Comparison of ENCODE assay signal across 12 mouse cellular contexts in genomic region chr6:99206437-99206870, GRCm38 (mm10).
DNase-seq lines count a peak whose midpoint lies in the region; ATAC-seq and TF ChIP-seq lines count a peak whose summit lies in the region.
"Had no signal": no experiment of that assay in that cellular context is flagged by ENCODE, and none has a peak within 500 bp of the region (broad histone marks: within the 10 kb centered on the region; RNA-seq: fewer than 3 reads in every experiment).

No protein-coding gene starts in this region.

- H3K9me3 ChIP-seq in heart, postnatal 0 days (replicated peaks; ENCODE audit: control insufficient read depth, low read length) = no peaks in the 10 kb centered on the region
- H3K9me3 ChIP-seq in forebrain, embryonic 13.5 days (replicated peaks) = no peaks in the 10 kb centered on the region
- no peaks in the 10 kb centered on the region for H3K9me3 ChIP-seq in liver, postnatal 0 days (ENCODE audit: low read length)

- peak overlapping the region; percentile 46 for H3K4me3 ChIP-seq in heart, postnatal 0 days (ENCODE audit: low read depth, low read length)
- H3K4me3 ChIP-seq in forebrain, embryonic 13.5 days = no peak overlapping the region
- H3K4me3 ChIP-seq in liver, postnatal 0 days (ENCODE audit: low read depth, low read length) = no peak overlapping the region
- H3K4me3 ChIP-seq: erythroblast, embryonic 14.5 days had no signal

- no peak for TF ChIP-seq EP300 in heart, postnatal 0 days (IDR thresholded peaks at IDR 0.05; ENCODE audit: low read depth)
- no peak for TF ChIP-seq EP300 in liver, postnatal 0 days (IDR thresholded peaks at IDR 0.05; ENCODE audit: low read depth)

- no peak for DNase-seq in heart, postnatal 0 days (ENCODE audit: low spot score)
- no peak for DNase-seq in heart, adult 9 months (ENCODE audit: low spot score in 2 of 2)
- DNase-seq in liver, postnatal 0 days = no peak
- no peak for DNase-seq in urinary bladder, postnatal 4 days (ENCODE audit: low spot score in 2 of 2)
- no peak for DNase-seq in cerebellum, postnatal 36 days
- DNase-seq in adrenal gland, postnatal 10 days = no peak
- DNase-seq: kidney, adult 9 months; lung, postnatal 36 days; spleen, adult 18-20 months had no signal

- peaks cover 26% of the 10 kb centered on the region for H3K4me1 ChIP-seq in heart, postnatal 0 days (ENCODE audit: control insufficient read depth, insufficient read depth)
- H3K4me1 ChIP-seq in forebrain, embryonic 13.5 days = peaks cover 59% of the 10 kb centered on the region
- peaks cover 41% of the 10 kb centered on the region for H3K4me1 ChIP-seq in liver, postnatal 0 days (ENCODE audit: insufficient read depth)

- peak overlapping the region; percentile 60 for H3K9ac ChIP-seq in heart, postnatal 0 days (replicated peaks; ENCODE audit: low read depth, low read length)
- H3K9ac ChIP-seq in forebrain, embryonic 13.5 days = no peak overlapping the region
- peak overlapping the region; percentile 21; the same call in 1 of the 2 replicates for H3K9ac ChIP-seq in liver, postnatal 0 days (replicated peaks)

- TF ChIP-seq CTCF in heart, postnatal 0 days (IDR thresholded peaks at IDR 0.05; ENCODE audit: low read depth) = no peak
- no peak for TF ChIP-seq CTCF in liver, postnatal 0 days (IDR thresholded peaks at IDR 0.05; ENCODE audit: low read depth)

- WGBS in heart, postnatal 0 days = 19% methylated on average over 5 of the region's 5 CpGs
- WGBS in forebrain, embryonic 13.5 days = 38% methylated on average over 5 of the region's 5 CpGs
- WGBS in liver, postnatal 0 days (ENCODE audit: insufficient replicate concordance) = 31% methylated on average over 5 of the region's 5 CpGs

- no peaks in the 10 kb centered on the region for H3K27me3 ChIP-seq in heart, postnatal 0 days (ENCODE audit: control insufficient read depth, insufficient read depth, low read length)
- no peaks in the 10 kb centered on the region for H3K27me3 ChIP-seq in forebrain, embryonic 13.5 days
- no peaks in the 10 kb centered on the region for H3K27me3 ChIP-seq in liver, postnatal 0 days (ENCODE audit: insufficient read depth, low read length)

- peak overlapping the region; percentile 56 for H3K4me2 ChIP-seq in heart, postnatal 0 days (ENCODE audit: low read depth, low read length)
- H3K4me2 ChIP-seq in forebrain, embryonic 13.5 days = peak overlapping the region; percentile 55; the same call in 1 of the 2 replicates
- peak overlapping the region; percentile 36 for H3K4me2 ChIP-seq in liver, postnatal 0 days (ENCODE audit: low read depth, low read length)

- peak overlapping the region; percentile 93 for H3K27ac ChIP-seq in heart, postnatal 0 days (ENCODE audit: low read depth)
- H3K27ac ChIP-seq in forebrain, embryonic 13.5 days = no peak overlapping the region
- peak overlapping the region; percentile 45 for H3K27ac ChIP-seq in liver, postnatal 0 days (ENCODE audit: low read depth)

- no peak for ATAC-seq in heart, postnatal 0 days (ENCODE audit: insufficient read depth, low read depth)
- peak; percentile 40 for ATAC-seq in common myeloid progenitor, adult 5-6 weeks (replicated peaks; ENCODE audit: low read depth, poor library complexity, severe bottlenecking)
- ATAC-seq in forebrain, embryonic 13.5 days = no peak
- ATAC-seq in liver, postnatal 0 days = peak; percentile 59; the same call in 1 of the 2 replicates

- H3K36me3 ChIP-seq in heart, postnatal 0 days (replicated peaks; ENCODE audit: control insufficient read depth, insufficient read depth, low read length) = 0 out of 2 replicates have a peak, but pooled peaks cover 3% of the 10 kb centered on the region
- H3K36me3 ChIP-seq in forebrain, embryonic 13.5 days (ENCODE audit: poor library complexity, severe bottlenecking) = no peaks in the 10 kb centered on the region
- H3K36me3 ChIP-seq in liver, postnatal 0 days (replicated peaks; ENCODE audit: insufficient read depth, low read length) = no peaks in the 10 kb centered on the region

Comparison
In these comparisons a context has a peak if more than half of its experiments do, and no peak if none do; other contexts are left out.
1. ATAC-seq: peak in common myeloid progenitor, adult 5-6 weeks (single experiment) and liver, postnatal 0 days (single experiment); none in heart, postnatal 0 days (single experiment) and forebrain, embryonic 13.5 days (single experiment).
2. Peak in every context shown above with its lines, with median percentiles within 50 percentile points of each other: H3K4me2 ChIP-seq.